Mouse (Mus musculus): ENCODE measurements at regions not wholly inside any gene's neighbourhood (a gene's known extent, or its start where the extent isn't known, plus 50 kb on each side); places are given as distances from the start of the nearest gene placed in this dataset.

DNA sequence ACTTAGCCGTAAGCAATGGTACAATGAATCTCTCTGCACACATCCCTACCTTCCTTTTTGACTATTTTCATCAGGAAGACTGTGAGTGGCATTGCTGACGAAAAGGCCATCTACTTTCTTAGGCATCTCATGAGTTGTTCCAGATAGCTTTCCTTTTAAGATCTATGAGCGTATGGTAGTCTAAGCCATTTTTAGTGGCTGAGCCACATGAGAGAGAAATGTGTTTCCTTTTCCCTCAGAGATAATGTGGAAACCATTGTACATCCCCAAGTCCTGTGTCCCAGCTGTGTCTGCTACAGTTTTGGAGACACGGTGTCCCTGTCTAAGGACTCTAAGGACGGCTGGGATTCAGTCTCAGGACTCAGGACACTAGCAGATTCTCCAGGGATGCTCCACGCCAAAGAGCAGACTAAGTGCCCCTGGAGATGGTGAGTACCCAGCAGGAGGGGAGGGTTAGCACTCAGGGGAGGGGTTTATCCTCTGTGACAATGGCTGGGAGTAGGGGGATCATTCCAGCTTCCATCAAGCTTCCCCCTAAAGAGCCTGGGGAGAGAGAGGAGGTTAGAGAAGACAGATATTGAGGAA lies 199.0 kb downstream of the Cdca7 start:
- ATAC-seq = no peak

DNA sequence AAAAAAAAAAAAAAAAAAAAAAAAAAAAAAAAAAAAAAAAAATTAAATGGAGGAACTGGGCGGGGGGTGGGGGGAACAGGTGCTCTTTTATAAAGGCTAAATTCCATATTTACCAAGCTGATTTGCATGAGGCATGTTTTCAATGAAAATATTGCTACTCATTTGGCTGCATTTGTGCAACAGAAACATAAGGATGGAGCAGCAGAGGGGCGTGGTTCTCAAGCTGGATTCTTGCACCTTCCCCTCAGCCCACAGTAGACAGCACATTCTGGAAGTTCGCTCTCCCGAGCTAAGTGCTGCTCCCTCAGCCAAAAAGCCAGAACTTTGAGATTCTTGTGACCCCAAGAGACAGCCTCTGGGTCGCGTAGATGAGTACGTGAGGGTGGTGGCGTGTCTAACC lies 201.8 kb downstream of the Cdca7 start:
- ATAC-seq = no peak

DNA sequence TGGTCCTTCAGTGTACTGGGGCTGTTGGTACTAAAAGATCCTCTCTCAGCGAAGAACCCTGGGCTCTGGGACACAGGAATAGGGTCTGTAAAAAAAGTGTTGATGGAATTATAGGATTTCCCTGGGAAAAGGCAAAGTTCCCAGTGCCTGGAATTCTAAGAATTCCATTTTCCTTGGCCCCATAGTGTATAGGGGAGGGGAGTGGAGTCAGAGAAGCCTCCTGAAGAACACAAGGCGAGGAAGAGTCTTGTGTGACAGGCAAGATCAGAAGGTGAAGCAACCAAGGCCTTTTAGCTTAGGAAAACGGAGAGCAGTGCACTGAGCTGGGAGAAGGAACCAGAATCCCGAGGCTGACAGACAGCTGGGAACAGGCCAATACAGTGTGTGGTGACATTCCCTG lies 212.1 kb downstream of the Cdca7 start:
- no peak for ATAC-seq

DNA sequence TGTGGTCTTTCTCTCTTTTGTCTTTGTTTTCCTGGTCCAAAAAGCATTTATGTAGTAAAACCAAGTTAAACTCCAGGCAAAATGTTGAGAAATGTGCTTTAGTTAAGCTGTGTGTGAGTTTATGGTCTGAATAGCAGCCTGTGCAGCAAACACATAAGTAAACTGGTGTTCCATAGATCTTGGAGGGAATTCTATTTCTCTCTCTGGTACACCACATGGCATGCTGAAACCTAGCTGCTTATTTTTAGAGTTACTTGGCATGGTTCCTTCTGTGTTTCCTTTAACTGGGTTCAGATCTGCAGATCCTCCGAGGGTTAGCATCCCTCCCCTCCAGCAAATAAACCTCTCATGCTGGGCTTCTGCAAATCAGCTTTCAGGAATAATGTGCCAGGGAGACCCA lies 225.1 kb downstream of the Cdca7 start:
- ATAC-seq = no peak

DNA sequence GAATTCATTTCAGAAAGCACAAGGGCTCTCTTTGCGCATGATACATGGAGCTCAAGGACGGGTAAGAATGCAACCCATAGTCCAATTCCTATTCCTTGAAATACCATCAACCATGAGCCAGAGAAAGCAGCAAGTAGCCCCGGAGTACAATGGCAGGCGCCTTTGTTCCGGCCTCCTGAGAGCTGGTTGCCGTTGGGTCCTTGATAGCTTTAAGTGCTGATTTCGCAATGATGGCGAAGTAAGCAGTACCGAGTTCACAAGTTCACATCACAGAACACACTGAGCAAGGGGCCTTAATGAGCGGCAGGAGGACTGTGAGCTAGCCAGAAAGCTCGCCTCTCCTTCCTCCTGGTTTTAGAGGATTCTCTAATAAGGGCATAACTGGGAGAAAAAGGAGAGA lies 227.3 kb downstream of the Cdca7 start:
- no peak for ATAC-seq

DNA sequence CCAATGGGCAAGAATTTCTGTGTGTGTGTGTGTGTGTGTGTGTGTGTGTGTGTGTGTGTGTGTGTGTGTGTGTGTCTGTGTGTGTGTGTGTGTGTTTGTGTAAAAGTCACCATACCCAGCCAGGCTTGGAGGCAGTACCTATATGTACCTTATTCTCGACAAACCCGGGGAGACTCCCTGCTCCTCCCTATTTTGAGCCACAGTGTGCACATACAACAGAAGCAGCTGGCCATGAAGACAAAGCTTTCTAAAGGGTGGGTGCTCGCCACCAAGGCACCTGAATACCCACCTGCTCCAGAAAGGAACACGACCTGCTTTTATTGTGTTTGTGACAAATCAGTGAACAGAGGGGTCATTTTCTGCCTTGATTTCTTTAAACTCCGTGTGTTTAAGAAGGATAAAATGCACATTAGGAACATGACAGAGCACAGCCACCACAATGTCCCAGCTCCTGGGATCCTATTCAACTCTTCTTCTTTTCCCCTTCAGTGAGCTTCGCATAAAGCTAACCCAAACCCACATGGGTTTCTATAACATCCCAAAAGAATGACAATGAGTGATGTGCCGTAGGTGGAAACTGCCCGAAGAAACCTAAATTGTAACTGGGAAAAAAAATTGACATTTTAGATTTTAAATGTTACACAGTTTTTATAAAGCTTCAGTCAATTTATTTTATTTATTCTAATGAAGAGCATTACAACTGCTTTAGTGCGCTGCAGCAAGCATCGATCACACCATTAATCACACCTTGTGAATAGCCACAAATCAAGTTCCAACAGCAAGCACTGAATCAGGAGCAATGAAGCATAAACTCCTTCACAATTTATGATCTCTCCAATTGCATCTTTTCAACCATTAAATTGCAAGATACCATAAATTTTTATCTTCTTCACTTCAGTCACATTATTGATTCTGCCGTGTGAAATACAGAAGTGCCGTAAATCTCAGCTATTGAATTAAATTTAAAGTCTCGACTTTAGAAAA lies 232.0 kb downstream of the Cdca7 start:
- no peak for ATAC-seq

DNA sequence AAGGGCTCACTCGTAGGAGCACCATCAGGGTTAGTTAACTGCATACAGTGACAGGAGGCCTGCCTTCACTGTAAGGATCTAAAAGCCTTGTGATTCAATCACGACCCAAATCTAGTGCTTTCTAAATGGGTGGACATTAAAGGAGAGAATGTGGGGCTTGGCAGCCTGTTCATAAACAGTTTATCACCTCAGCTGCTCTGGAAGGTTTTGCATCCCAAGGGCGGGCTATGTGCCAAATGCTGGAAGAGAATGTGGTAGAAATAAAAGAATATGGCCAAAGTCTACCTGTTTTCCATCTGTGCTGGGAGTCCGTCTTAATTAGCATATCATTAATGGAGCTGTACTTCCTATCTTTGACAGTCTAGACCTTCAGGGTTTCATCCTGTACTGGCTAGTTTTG lies 241.0 kb downstream of the Cdca7 start:
- ATAC-seq = no peak

DNA sequence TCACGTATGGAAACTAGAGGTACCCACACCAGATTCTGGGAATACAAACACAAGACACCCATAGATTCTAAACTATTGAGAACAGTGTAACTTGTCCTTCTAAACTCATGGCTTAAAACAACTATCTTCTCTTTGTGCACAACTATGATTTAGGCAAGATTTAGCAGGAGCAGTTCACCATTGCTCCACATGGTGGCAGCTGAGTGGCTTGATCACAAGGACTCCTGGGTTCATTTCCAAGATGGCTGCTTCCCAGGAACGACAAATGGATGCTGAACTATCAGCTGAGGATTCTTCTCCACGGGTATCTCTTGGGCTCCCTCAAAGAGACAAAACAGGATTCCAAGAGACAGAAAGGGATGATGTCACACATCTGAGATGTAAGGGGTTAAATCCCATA lies 251.5 kb downstream of the Sp3 start:
- no peak for ATAC-seq

DNA sequence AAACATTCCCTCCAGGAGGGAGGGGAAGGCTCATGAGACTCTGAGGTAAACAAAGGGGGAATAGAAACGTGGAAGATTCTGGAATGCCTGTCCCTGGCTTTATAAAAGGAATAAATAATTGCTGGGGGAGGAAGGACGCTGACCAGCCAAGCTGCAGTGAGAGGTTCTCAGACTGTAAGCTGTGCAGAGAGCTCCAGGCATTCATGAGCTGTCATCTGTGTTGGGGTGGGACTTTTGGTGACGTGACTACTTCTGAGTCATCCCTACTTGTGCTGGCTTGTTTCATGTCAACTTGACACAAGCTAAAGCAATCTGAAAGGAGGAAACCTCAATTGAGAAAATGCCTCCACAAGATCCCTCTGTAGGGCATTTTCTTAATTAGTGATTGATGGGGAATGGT lies 246.9 kb downstream of the Sp3 start:
- no peak for ATAC-seq

DNA sequence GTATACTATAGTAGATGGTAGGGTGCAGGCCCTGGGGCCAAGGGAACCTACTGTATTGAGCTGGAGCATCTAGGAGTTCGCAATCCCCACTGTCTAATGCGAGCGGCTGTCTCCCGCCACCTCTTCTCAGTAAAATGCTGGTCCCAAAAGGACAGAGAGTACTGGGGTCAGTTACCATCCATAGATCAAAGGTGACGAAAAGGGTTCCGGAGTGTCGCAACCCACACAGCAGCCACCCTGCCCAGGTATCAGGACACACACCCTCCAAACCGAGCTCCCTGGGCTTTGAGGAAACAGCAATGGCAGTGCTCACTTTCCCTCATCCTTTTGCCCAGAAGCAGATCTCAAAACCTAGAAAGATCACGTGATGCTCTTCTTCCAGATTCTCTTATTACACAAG lies 245.2 kb downstream of the Sp3 start:
- ATAC-seq = no peak

DNA sequence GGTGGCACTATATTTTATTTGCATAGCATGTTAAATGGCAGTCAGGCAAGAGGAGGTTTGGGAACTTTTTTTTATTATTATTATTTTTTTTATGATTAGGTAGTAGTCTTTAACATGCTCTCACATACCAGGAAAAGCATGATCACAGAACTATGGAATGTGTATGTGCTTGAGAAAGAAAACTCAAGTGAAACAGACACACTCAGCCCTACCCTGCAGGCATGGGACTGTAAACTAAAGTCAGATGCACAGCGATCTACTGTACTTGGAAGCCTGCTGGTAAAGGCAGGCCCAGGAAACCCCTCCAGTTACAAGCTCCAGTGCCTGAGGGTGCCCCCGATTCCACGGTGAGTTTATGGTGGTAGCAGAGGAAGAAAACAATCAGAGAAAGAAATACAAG lies 243.6 kb downstream of the Sp3 start:
- no peak for ATAC-seq

DNA sequence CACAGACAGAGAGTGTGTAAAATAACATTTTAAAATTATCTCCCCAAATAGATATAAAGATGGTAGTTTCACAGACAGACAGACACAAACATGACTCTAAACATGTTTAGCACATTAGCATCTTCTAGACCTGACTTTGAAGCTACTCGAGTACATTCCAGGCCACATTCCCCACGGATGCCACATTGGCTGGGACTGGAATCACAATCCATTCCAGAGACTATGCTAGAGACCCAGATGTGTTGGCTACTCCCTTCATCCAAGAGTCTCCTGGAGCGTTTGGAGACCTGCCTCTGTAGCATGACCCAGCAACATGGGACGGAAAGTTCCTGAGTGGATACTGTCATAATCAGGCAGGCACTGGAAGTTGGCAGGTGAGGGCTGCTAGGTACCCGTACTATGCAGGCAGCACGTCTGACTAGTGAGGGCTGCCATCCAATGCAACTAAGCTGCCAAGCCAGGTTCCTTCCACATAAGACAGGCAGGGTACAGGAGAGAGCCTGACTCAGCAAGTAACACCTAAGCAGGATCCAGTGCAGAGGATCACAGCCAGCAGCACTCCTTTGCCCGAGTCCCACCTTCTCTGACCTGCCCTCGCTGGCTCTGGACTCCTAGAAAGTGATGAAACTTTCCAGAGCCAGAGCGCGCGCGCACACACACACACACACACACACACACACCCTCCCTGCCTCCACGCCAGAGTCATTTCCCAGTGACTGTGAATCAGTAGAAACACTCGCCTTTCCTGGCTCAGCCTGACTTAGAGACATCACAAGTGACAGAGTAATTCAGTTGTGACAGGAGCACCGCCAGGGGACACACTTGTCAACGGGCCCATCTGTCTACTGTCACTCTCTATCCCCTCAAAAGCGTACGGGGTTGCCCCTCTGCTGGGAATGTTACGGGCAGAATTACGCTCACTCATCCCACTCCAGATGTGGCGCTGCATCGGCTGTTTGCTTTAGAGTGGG lies 239.6 kb downstream of the Sp3 start:
- no peak for ATAC-seq

DNA sequence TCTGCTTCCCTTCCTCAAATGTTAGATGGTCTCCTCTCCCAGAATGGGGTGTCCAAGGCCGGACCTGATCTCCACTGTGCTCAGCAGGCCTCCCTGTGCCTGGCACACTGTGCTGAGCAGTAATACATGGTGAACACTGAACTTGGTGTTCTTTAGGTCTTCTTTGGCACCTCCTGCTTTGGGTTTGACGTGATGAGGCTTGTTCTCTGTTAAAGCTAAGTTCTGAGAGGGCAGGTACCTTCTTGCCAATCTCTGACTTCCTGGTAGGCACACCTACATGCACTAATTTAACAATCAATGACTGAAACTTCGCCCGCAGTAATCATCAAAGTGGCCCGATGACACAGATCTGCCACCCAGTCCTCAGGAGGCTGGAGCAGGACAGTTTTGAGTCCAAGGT lies 238.5 kb downstream of the Sp3 start:
- ATAC-seq = no peak

DNA sequence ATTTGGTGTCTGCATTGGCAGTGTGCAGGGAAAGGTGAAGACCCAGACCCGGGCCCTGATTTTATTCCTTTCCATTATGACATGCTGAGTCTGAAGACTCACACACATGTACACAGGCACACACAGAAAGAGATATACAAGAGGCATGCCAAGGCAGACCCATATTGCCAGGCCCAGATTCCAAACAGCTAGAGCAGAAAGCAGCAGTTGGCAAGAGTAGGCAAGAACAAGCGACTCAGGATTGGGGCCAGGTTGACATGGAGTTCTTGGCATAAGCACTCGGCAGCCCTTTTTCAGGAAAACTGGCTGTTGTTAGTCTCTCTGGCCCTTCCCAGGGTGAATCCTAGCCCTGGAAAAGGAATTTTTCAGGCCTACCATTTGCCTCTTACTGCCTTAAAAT lies 236.6 kb downstream of the Sp3 start:
- ATAC-seq = no peak

DNA sequence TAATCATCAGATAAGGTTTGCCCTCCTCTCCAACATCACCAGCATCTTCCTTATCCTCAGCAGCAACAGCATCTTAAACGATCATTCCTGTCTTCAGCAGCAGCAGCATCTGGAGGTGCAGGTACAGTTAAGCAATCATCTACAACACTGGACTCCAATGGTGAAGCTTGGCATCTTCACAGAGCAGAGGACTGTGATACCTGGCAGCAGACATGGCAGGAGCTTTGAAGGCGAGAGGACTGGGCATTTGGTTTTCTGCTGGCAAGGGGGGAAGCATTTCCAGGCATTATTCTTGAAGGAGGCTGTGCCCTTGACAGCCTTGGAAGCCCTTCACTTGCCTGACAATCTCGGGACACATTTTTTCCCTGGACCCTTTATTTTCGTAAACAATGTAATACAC lies 235.3 kb downstream of the Sp3 start:
- no peak for ATAC-seq

DNA sequence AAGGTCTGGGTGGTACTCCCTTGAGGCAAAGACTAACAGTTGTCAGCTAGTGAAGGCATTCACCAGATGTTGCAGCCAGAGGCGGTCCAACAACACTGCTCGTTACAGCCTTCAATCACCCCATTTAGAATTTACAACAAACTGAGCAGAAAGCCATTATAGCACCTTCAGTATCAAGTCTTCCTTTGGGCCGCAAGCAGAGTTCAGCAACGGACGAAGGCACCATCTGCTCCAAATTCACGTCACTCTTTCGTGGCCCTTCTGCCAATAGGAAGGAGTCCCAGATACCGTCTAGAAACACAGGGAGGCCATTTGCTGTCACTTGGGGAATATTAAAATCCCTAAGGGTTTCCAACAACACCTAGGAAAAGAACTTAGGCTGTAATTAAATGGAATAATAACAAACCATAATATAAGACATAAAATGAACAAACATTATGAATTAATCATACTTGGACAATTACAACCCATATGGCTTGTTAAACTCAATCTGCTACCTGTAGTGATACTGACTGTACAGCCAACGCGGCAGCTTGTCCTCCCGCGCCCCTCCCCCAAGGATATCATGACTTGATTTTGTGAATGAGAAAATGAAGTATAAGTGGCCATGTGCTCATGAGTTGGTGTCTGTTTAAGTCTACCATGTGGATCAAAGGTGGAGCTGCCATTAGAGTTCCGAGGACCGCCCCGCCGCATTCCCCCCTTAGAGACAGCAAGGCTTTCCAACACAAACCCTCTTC lies 233.6 kb downstream of the Sp3 start:
- ATAC-seq = no peak

DNA sequence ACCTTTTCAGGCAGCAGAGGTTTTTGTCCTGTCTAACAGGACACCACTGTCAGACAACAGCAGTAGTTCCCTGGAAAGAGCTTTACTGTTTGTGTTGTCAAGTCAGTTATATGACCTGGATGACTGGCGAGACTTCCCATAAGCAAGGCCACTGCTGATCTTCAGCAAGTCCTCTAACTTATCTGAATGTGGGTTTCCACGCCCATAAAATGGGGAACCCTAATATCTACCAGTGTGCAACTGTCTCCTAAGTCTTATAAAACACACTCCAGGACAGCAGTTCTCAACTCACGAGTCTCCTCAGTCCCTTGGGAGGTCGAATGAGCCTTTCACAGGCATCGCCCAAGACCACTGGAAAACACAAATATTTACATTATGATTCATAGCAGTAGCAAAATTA lies 232.9 kb downstream of the Sp3 start:
- no peak for ATAC-seq

DNA sequence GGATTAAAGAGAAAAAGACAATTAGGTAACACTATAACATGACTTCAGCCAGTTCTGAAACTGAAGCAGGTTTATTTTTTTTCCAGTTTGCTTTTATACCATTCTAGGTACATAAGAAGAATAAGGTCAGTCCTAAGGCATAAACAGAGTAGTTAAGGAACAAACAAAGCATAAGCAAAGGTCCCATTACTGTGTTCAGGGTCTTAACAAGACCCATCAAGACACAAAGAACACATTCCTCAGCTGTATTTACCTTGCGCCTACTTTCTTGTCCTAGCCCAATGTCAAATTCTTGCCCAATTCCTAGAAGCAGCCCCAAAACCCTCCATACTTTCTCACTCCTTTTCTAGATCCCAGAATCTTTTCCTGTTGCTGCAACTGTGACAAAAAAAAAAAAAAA lies 230.8 kb downstream of the Sp3 start:
- no peak for ATAC-seq

DNA sequence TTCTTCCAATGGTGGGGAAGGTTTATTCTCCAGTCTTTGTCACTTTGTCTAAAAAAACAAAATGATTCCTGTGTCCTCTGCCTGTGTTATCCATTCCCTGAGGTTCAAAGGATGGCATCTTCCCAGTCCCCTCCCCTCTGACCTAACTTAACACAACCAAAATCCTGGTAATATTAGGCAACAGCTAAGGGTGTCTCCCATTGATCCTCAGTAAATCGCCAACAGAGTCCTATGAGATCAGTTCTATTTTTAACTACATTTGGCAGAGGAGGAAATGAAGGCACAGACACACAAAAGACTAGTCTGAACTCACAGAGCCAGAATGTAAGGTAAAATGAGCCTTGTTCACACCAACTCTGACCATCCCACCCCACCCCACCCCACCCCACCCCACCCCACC lies 228.8 kb downstream of the Sp3 start:
- ATAC-seq = no peak

DNA sequence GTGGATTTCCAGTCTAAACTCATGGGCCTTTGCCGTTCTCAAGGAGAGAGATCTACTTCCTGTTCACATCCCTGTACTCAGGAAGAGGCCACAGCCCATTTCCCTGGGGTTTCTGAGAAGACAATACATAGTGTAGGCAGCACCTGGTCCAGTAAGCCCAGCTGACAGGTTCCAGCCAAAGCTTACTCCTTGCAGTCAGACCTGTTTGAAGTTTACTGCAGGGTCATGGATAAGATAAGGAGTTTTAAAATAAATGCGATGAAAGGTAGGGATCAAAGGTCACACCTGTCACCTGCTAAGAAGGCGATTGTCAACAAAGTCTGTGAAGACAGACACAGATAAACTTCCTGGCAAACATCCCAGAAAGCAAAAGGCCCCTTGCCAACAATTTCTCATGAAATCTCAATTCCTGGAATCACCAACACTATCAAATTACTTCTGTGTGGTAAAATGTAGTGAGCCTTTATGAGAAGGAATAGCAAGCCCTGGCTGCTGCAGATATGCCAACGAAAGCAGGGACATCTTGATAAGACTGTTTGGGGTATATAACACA lies 227.5 kb downstream of the Sp3 start:
- no peak for ATAC-seq

DNA sequence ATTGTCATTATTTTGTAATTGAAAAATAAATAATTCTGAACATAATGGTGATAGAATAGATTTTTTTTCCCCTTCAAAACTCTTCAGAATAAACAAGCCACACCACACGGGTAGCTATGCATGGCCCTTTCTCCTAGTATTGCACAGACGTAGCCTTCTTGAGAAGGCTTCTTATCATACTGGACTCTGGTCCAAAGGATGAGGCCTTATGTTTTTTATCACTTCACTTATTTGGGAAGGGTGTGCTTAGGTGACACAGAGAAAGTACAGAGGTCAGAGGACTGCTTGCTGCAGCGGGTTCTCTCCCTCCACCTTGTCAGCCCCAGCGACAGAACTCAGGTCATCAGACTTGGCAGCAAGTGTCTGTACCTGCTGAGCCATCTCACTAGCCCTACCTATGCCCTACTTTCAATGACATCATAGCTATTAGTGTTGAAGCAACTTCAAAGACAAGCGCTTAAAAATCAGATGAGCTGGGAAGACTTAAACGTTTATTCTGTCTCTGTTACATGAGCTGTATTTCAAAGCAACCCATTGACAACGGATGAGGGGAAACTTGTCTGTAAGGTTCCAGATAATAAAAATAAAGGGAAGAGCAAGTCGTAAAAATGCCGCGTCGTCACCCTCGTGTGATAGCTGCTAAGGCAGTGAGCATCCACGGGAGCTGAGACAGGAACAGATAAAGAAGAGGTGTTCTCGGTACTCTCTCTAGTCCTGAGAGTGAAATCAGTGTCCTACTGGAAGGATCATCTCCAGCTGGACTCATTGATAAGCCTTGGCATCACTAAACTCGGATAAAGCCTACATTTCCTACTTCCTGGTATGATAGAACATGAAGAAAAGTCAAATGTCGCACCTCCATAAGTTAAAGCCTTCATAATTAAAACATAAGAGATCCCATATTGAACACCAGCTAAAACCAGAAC lies 226.2 kb downstream of the Sp3 start:
- ATAC-seq = no peak
